Mouse (Mus musculus) urinary bladder, adult 2 months (tissue): ENCODE results near the gene Ppan. TPM values are rescaled to one million over a fixed set of nuclear protein-coding genes. Genes with fewer than 3 reads are reported as not detected.

Source experiments
- DNase-seq: peaks from one replicate; pipeline ENCODE4 v3.0.0; 2022; ENCODE audit warnings: low spot score
- polyA plus RNA-seq: library from polyadenylated mRNA; depleted of rRNA; stranded (reverse); fragments of >200 nt; gene quantifications from 2 replicates; pipeline ENCODE4 v1.2.3, GENCODE M21; 2012; rRNA removed

Ppan gene
- 38.7 and 59.6 TPM in 2 replicates for polyA plus RNA-seq

GRCm38 (mm10) chr9:20887704-20888385 lies at the start of gene Ppan:
Gene Ppan, plus strand, starts transcription at chr9:20888175.
- DNase-seq: peak; percentile 86

- no peak for DNase-seq
Observed at GRCm38 (mm10) chr9:20838931-20839330, 49.0 kb upstream of the Ppan start.

GRCm38 (mm10) chr9:20842211-20842610 lies 45.8 kb upstream of the Ppan start:
- no peak for DNase-seq

DNA sequence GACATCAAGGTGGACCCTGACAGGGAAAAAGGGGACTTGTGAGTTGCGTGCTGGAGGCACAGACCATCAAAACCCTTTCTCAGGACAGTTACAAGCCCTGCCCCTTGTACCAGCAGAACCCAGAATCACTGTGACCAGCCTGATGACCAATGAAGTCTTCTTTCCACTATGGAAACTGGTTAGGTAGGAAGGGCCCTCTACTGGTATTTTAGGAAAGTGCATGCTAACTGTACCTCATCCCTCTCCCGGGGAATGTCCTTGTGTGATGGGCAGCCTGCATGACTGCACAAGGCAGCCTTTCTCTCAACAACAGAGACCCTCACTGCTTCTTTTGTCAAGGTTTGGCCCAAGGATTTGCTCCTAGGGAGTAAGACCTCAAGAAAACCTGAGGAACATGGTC lies 45.3 kb upstream of the Ppan start:
- no peak for DNase-seq

GRCm38 (mm10) chr9:20850179-20850578 lies 37.8 kb upstream of the Ppan start:
- no peak for DNase-seq

DNA sequence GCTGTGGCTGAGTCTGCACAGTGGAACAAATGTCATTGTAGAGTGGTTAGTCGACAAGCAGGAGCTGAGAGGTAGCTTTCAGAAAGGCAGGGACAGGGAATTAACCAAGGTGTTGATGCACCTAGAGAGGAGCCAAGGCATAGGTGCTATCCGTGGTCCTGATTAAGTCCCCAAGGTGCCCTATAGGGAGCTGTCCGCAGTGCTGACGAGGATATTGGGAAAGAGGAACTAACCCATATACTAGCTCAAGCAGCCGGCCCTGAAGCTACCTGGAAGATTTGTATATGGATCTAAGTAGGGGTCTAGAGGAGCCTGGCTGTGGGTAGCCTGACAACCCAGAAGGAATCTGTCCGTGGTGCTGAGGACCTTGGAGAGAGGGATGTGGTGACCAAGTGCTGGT lies 30.8 kb upstream of the Ppan start:
- DNase-seq: no peak

DNA sequence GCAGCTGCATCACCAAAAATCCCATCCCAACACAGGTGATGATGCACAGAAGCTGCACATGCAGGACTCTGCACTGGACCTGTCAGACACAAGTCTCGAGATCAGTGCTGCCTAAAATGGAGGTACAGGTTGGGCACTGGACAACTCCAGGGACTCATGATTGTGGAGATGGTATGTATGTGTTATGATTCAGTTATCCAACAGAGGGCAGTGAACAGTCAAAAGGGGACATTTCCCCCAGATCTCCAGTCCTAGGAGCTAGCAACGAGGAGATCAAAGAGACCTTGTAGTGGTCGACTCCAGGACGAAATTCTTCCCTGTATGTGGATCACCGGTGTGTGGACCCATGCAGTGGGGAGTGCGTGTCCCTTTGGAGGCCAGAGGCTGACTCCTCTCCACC lies 28.0 kb upstream of the Ppan start:
- no peak for DNase-seq

DNA sequence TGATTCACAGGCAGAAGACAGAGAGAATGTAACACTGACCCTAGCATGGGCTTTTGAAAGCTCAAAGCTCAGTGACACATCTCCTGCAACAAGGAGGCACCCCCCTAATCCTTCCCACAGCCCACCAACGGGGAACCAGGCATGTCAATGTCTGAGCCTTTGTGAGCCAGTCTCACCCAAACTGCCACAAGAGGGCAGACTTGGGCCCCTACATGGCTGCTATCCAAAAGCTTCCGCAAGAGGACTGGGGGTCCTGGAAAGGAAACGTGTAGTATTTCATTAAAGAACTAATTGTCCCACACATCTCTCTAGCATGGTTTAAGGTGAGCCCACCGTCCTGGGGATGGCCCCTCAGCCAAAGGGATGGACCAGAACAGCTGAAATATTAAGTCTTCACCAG lies 26.2 kb upstream of the Ppan start:
- DNase-seq: no peak

DNA sequence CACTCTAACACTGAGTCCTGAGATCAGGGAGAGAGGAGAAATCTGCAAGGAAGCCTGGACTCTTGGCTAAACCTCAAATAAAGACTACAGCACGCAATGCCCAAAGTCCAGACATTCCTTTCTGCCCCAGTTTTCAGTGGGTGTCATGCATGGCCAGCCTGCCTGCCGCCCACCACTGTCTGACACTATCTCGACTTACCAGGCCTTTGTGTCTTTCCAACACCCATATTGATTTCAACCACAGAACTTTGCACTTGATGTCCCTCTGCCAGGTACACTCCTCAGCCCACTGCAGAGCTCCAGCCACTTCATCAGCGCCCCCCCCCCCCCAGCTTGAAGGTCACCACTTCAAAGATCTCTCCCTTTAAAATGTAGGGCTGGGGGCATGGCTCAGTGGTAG lies 25.8 kb upstream of the Ppan start:
- no peak for DNase-seq

GRCm38 (mm10) chr9:20866879-20867278 lies 21.1 kb upstream of the Ppan start:
- DNase-seq: no peak

GRCm38 (mm10) chr9:20868448-20869001 lies 19.4 kb upstream of the Ppan start, which contains the start of gene A230050P20Rik:
Gene A230050P20Rik, plus strand, starts transcription at chr9:20868642.
- DNase-seq: peak; percentile 53

- no peak for DNase-seq
Observed at GRCm38 (mm10) chr9:20869246-20869645, 18.7 kb upstream of the Ppan start.

- DNase-seq: no peak
Observed at GRCm38 (mm10) chr9:20870211-20871173, 17.5 kb upstream of the Ppan start.

- no peak for DNase-seq
Observed at GRCm38 (mm10) chr9:20872991-20873390, 15.0 kb upstream of the Ppan start.

DNA sequence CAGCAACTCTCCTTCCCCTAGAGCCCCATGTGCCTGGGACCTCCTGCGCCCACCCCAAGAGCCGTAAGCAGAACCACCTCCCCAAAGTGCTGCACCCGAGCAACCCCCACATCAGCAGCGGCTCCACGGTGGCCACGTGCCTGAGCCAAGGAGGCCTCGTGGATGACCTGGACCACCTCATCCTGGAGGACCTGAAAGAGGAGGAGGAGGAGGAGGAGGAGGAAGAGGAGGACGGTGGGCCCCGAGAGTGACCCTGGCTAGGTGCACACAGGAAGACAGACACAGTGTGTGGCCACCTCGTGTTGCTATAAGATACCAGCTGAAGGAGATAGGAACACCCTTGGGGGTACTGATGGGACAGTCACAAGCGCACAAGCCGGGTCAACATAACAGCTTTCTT lies 14.5 kb upstream of the Ppan start:
- no peak for DNase-seq

GRCm38 (mm10) chr9:20875021-20875790 lies 12.8 kb upstream of the Ppan start:
- DNase-seq: no peak

GRCm38 (mm10) chr9:20876318-20877117 lies 11.5 kb upstream of the Ppan start:
- no peak for DNase-seq

DNA sequence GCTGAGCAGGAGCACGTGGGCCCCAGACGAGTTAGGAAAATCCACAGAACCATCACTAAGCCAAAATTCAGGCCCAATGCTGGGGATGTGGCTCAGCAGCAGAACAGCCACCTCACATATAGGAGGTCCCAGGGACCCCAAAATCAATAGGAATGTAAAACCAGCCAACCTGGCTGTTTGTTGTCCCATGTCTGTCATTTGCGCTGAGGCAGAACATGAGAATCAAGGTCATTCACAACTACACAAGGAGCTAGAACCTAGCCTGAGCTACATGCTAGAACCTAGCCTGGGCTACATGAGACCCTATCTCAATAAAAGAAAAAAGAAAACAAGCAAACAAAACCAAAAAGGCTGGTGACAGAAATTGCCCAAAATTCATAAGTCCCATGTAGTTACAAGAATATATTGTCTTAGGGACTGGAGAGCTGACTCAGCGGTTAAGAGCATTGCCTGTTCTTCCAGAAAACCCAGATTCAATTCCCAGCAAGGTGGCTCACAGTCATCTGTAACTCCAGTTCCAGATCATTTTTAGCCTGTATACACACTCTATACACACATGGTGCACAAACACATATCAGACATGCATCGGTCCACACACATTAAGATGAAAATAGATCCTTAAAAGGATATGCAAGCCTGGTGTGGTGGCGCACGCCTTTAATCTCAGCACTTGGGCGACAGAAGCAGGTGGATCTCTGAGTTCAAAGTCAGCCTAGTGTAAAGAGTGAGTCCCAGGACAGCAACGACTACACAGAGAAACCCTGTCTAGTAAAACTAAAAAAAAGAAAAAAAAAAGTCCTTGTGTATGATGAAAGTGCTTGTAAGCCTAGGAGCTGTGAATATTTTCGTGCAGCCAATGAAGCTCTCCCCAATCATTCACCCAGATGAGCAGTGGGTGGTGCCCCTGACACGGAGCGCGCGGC lies 10.6 kb upstream of the Ppan start:
- DNase-seq: no peak

DNA sequence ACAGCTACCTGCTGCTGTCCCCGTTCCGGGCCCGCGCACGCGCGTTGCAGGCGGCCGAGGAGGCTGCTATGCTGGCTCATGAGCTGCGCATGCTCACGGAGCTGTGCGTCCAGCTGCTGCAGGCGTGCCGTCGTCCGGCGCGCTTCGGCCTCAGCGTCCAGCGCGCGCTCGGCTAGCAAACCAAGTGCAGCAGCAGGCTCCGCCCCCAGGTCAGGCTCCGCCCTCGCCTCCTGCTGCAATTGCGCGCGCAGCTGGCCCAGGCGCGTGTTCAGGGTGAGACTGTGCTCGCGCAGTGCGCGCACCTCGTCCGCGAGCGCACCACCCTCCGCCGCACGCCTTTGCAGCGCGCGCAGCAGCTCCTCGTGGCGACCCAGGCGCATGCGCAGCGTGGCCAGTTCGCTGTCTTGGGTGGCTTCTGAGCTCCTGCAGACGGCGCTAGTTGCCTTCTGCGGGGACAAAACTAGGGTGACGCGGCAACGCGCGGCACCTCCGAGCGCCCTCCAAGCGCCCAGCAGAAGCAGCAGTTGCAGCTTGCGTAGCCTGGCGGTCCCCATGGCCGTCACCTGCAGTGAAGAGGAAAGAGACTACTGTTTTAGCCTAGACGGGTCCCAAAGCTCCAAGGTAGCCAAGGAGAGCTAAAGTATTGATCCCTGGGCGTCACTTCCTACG lies 9.8 kb upstream of the Ppan start:
- DNase-seq: peak; percentile 98
